Mouse (Mus musculus): ENCODE measurements around the gene Abca13. TPM values are rescaled to one million over a fixed set of nuclear protein-coding genes. Genes with fewer than 3 reads are reported as not detected.

Gene Abca13
- total and polyA plus RNA-seq, 2 experiments = not detected

DNA sequence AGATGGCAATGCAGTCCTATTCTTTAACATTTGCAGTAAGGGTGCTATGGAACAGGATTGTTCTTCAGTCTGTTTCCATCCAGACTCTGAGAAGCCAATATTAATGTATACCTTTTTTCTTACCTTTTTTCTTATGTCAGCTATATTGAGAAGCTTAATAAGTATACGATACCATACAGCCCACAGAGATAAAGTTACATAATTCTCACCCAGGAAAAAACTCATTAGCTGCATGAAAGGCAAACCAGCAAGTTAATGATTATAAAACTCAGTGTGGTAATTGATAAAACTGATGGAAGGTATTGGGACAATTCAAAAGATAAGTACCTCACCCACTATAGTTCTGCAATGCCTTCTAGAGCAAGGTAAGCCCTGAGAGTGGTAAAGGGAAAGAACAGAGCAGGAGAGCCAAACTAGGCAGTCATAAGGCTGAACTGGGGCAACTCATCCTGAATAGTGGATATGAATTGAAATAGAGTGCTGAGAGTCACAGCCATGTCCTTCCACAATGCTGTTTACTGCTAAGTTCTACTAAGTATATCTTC, 342.0 kb downstream of the Abca13 start:
- Histone ChIP-seq H3K27ac (replicated peaks; ENCODE audit: insufficient read depth, low read depth, low read length) (no peak overlapping the region), H3K27me3 (ENCODE audit: control insufficient read depth, insufficient read depth, low read length) (no peaks in the 10 kb centered on the region), H3K4me3 (ENCODE audit: insufficient read depth, low read depth, low read length) (no peak overlapping the region), H3K9ac (ENCODE audit: low read depth, low read length) (no peak overlapping the region), H3K79me2 (ENCODE audit: control insufficient read depth, insufficient read depth, low read length) (no peaks in the 10 kb centered on the region), H3K36me3 (ENCODE audit: control insufficient read depth, insufficient read depth, low read length) (no peaks in the 10 kb centered on the region), H3K4me1 (ENCODE audit: control insufficient read depth, insufficient read depth, low read length) (no peaks in the 10 kb centered on the region)
- WGBS = 68% methylated on average over 1 of the region's 1 CpGs
- TF ChIP-seq POLR2A (IDR thresholded peaks at IDR 0.05; ENCODE audit: extremely low read depth, insufficient read depth, low read length) = no peak
- TF ChIP-seq CTCF (IDR thresholded peaks at IDR 0.05; ENCODE audit: low read depth, low read length) = no peak
- DNase-seq (ENCODE audit: extremely low read depth, low read depth, low spot score) = no peak

DNA sequence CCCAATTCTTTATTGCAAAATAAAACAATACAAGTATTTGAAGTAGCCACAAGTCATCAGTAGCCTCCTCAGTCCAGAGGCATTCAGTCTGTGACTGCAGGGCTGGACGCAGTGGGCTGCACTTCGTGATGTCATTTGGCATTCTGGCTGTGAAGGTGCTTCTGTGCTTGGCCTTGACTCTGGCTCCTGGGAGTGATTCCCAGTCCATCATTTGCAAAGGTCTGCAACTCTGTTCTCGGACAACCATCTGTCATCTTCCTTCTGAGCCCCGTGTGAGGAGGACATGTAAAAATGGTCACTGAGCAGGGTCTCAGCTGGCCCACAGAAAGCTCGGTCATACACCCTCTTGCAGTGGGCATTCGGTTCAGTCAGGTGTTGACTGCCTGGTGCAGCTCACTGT, 345.1 kb downstream of the Abca13 start:
- no peak for TF ChIP-seq CTCF (IDR thresholded peaks at IDR 0.05; ENCODE audit: low read depth, low read length)
- TF ChIP-seq POLR2A (IDR thresholded peaks at IDR 0.05; ENCODE audit: extremely low read depth, insufficient read depth, low read length) = no peak
- DNase-seq (ENCODE audit: extremely low read depth, low read depth, low spot score) = no peak
- H3K79me2 ChIP-seq (ENCODE audit: control insufficient read depth, insufficient read depth, low read length) = no peaks in the 10 kb centered on the region
- no peaks in the 10 kb centered on the region for H3K27me3 ChIP-seq (ENCODE audit: control insufficient read depth, insufficient read depth, low read length)
- H3K4me3 ChIP-seq (ENCODE audit: insufficient read depth, low read depth, low read length) = no peak overlapping the region
- H3K4me1 ChIP-seq (ENCODE audit: control insufficient read depth, insufficient read depth, low read length) = no peaks in the 10 kb centered on the region
- no peak overlapping the region for H3K27ac ChIP-seq (replicated peaks; ENCODE audit: insufficient read depth, low read depth, low read length)
- H3K36me3 ChIP-seq (ENCODE audit: control insufficient read depth, insufficient read depth, low read length) = no peaks in the 10 kb centered on the region
- WGBS = 59% methylated on average over 6 of the region's 6 CpGs
- no peak overlapping the region for H3K9ac ChIP-seq (ENCODE audit: low read depth, low read length)

DNA sequence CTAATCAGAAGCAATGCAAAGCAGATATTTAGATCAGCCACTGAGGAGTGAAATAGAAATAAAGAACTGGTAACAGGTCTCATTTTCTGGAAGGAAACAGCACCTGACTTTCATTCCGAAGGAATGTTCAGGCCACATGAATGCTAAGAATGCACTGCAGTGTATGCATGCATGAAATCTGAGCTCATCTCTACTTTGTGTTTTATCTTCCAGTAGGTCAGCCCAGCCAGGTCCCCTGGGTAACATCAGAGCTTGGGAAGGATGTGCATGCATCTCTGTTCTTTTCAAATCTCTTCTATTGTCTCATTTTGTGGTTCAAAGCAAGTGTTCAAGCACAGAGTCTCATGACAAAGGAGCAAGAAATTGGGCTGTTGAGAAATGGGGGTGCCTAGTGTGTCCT, 346.6 kb downstream of the Abca13 start:
- Histone ChIP-seq H3K79me2 (ENCODE audit: control insufficient read depth, insufficient read depth, low read length) (no peaks in the 10 kb centered on the region), H3K4me1 (ENCODE audit: control insufficient read depth, insufficient read depth, low read length) (no peaks in the 10 kb centered on the region), H3K9ac (ENCODE audit: low read depth, low read length) (no peak overlapping the region), H3K36me3 (ENCODE audit: control insufficient read depth, insufficient read depth, low read length) (no peaks in the 10 kb centered on the region), H3K27ac (replicated peaks; ENCODE audit: insufficient read depth, low read depth, low read length) (no peak overlapping the region), H3K27me3 (ENCODE audit: control insufficient read depth, insufficient read depth, low read length) (no peaks in the 10 kb centered on the region), H3K4me3 (ENCODE audit: insufficient read depth, low read depth, low read length) (no peak overlapping the region)
- no peak for DNase-seq (ENCODE audit: extremely low read depth, low read depth, low spot score)
- TF ChIP-seq POLR2A (IDR thresholded peaks at IDR 0.05; ENCODE audit: extremely low read depth, insufficient read depth, low read length) = no peak
- TF ChIP-seq CTCF (IDR thresholded peaks at IDR 0.05; ENCODE audit: low read depth, low read length) = no peak
- 76% methylated on average over 1 of the region's 1 CpGs for WGBS

DNA sequence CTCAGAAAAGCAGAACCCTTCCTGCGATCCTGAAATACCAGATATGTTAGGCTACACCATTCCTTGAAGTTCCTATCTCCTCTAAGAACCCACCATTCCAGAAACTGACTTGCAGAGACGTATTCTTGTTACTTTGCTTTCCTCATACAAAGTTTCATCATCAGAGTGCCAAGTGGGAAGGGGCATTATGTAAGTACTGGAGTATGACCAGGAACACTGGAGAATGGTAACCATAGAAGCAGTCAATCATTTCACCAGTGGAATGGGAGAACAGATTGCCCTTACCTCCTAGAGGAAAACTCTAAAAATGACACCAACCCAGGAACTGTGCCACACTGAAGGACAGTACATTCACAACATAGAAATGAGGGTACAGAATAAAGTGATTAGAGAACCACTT, 368.3 kb downstream of the Abca13 start:
- H3K9ac ChIP-seq (ENCODE audit: low read depth, low read length) = no peak overlapping the region
- H3K4me1 ChIP-seq (ENCODE audit: control insufficient read depth, insufficient read depth, low read length) = no peaks in the 10 kb centered on the region
- DNase-seq (ENCODE audit: extremely low read depth, low read depth, low spot score) = no peak
- TF ChIP-seq CTCF (IDR thresholded peaks at IDR 0.05; ENCODE audit: low read depth, low read length) (no peak), POLR2A (IDR thresholded peaks at IDR 0.05; ENCODE audit: extremely low read depth, insufficient read depth, low read length) (no peak)
- H3K4me3 ChIP-seq (ENCODE audit: insufficient read depth, low read depth, low read length) = no peak overlapping the region
- H3K27me3 ChIP-seq (ENCODE audit: control insufficient read depth, insufficient read depth, low read length) = no peaks in the 10 kb centered on the region
- H3K36me3 ChIP-seq (ENCODE audit: control insufficient read depth, insufficient read depth, low read length) = no peaks in the 10 kb centered on the region
- 72% methylated on average over 2 of the region's 2 CpGs for WGBS
- H3K27ac ChIP-seq (replicated peaks; ENCODE audit: insufficient read depth, low read depth, low read length) = no peak overlapping the region
- H3K79me2 ChIP-seq (ENCODE audit: control insufficient read depth, insufficient read depth, low read length) = no peaks in the 10 kb centered on the region

DNA sequence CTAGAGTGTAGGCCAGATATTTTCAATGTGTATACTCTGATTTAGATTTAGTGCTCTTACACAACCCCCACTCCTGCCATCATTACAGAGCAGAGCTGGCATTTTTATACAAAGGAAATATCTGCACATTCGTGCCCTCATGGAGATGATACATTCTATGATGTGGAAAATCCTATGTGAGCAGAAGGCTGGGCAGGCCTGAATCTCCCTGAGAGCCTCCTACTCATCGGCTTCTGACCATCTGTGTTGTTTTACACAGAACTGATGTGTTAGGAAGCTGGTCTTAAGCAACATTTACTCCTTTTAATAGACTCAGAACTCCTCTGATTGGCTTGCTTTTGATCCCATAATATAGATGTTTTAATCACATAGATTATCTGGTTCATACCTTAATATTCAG, 376.6 kb downstream of the Abca13 start:
- Histone ChIP-seq H3K4me1 (ENCODE audit: control insufficient read depth, insufficient read depth, low read length) (no peaks in the 10 kb centered on the region), H3K27ac (replicated peaks; ENCODE audit: insufficient read depth, low read depth, low read length) (no peak overlapping the region), H3K27me3 (ENCODE audit: control insufficient read depth, insufficient read depth, low read length) (no peaks in the 10 kb centered on the region; the same call in 1 of the 2 replicates), H3K4me3 (ENCODE audit: insufficient read depth, low read depth, low read length) (no peak overlapping the region), H3K36me3 (ENCODE audit: control insufficient read depth, insufficient read depth, low read length) (no peaks in the 10 kb centered on the region), H3K79me2 (ENCODE audit: control insufficient read depth, insufficient read depth, low read length) (no peaks in the 10 kb centered on the region), H3K9ac (ENCODE audit: low read depth, low read length) (no peak overlapping the region)
- DNase-seq (ENCODE audit: extremely low read depth, low read depth, low spot score) = no peak
- 60% methylated on average over 2 of the region's 2 CpGs for WGBS
- TF ChIP-seq CTCF (IDR thresholded peaks at IDR 0.05; ENCODE audit: low read depth, low read length) (no peak), POLR2A (IDR thresholded peaks at IDR 0.05; ENCODE audit: extremely low read depth, insufficient read depth, low read length) (no peak)

DNA sequence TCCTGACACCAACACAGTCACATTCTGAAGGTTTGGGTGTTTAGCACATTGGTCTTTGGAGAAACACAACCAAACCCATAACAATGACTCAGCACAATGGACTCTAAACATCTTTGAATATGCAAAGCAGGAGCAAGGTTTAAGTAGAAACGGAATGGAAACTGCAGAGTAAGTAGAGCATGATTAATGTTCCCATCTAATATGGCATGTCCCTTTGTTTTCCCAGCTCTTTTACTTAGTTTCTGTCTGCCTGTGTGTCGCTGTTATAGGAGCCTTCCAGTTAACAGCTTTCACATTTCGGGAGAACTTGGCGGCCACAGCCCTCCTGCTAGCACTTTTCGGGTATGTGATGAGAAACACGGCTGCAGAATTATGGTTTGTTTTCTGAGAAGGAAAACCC, 378.6 kb downstream of the Abca13 start:
- no peak for DNase-seq (ENCODE audit: extremely low read depth, low read depth, low spot score)
- Histone ChIP-seq H3K9ac (ENCODE audit: low read depth, low read length) (no peak overlapping the region), H3K4me1 (ENCODE audit: control insufficient read depth, insufficient read depth, low read length) (no peaks in the 10 kb centered on the region), H3K27me3 (ENCODE audit: control insufficient read depth, insufficient read depth, low read length) (no peaks in the 10 kb centered on the region; the same call in 1 of the 2 replicates), H3K36me3 (ENCODE audit: control insufficient read depth, insufficient read depth, low read length) (no peaks in the 10 kb centered on the region), H3K27ac (replicated peaks; ENCODE audit: insufficient read depth, low read depth, low read length) (no peak overlapping the region), H3K79me2 (ENCODE audit: control insufficient read depth, insufficient read depth, low read length) (no peaks in the 10 kb centered on the region), H3K4me3 (ENCODE audit: insufficient read depth, low read depth, low read length) (no peak overlapping the region)
- TF ChIP-seq POLR2A (IDR thresholded peaks at IDR 0.05; ENCODE audit: extremely low read depth, insufficient read depth, low read length) (no peak), CTCF (IDR thresholded peaks at IDR 0.05; ENCODE audit: low read depth, low read length) (no peak)
- 84% methylated on average over 6 of the region's 6 CpGs for WGBS
